9 mouse cellular contexts compared by ENCODE assay signal in the genomic region with DNA sequence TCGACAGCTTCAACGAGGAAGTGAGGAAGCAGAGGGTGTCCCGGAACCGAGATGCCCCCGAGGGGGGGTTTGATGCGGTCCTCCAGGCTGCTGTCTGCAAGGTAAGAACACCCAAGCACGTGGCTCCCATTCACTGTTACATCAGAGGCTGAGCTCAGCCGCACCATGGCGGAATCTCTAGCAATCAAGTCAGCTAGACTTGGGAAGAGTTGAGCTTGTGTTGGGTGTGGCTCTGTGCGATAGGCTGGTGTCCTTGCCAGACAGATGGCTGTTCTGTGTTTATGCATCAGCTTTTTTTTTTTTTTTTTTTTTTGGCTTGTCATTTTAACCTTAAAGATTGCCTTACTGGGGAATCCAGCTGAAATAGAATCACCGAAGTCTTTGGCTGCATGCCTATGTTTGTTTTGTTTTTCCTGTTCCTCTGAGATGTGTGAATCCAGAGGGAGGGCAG. TPM values are rescaled to one million over a fixed set of nuclear protein-coding genes. Genes with fewer than 3 reads are reported as not detected.
DNase-seq lines count a peak whose midpoint lies in the region; ATAC-seq lines count a peak whose summit lies in the region.
"Had no signal": no experiment of that assay in that cellular context is flagged by ENCODE, and none has a peak within 500 bp of the region (broad histone marks: within the 10 kb centered on the region; RNA-seq: fewer than 3 reads in every experiment).

No protein-coding gene starts in this region.

- no peaks in the 10 kb centered on the region for H3K27me3 ChIP-seq in embryonic facial prominence, embryonic 10.5 days (replicated peaks; ENCODE audit: low read depth, poor library complexity, severe bottlenecking)
- H3K27me3 ChIP-seq in neural tube, embryonic 15.5 days (replicated peaks) = no peaks in the 10 kb centered on the region

- H3K4me2 ChIP-seq in neural tube, embryonic 15.5 days = no peak overlapping the region
- H3K4me2 ChIP-seq: liver, embryonic 11.5 days had no signal

- no peaks in the 10 kb centered on the region for H3K9me3 ChIP-seq in embryonic facial prominence, embryonic 10.5 days
- no peaks in the 10 kb centered on the region for H3K9me3 ChIP-seq in neural tube, embryonic 15.5 days (replicated peaks)

- H3K27ac ChIP-seq in embryonic facial prominence, embryonic 10.5 days (replicated peaks) = peak overlapping the region; percentile 44; the same call in 1 of the 2 replicates
- H3K27ac ChIP-seq in neural tube, embryonic 15.5 days (replicated peaks) = no peak overlapping the region

- ATAC-seq in neural tube, embryonic 15.5 days (ENCODE audit: low FRiP score) = no peak

- peak; percentile 33 for DNase-seq in adrenal gland, postnatal 14 days
- DNase-seq in adrenal gland, adult 18-20 months (ENCODE audit: low spot score in 2 of 2) = no peak
- DNase-seq in A20 (ENCODE audit: low read depth, low spot score) = peak; percentile 13
- no peak for DNase-seq in embryonic facial prominence, embryonic 10.5 days (ENCODE audit: low spot score)
- peak; percentile 33 to 48 for DNase-seq in lung, postnatal 4 days
- no peak for DNase-seq in cerebellum, adult 9-11 months
- no peak for DNase-seq in gastrocnemius, postnatal 36 days

- intact Hi-C loops in gastrocnemius, postnatal 36 days (cut with DNase I) = loop anchor here (10.0 kb wide), 1 partner anchor 50 kb away; no protein-coding TSS in a partner anchor

- 76% methylated on average over 11 of the region's 11 CpGs for WGBS in embryonic facial prominence, embryonic 10.5 days
- WGBS in neural tube, embryonic 15.5 days = 86% methylated on average over 11 of the region's 11 CpGs

- H3K4me3 ChIP-seq in embryonic facial prominence, embryonic 10.5 days = no peak overlapping the region
- H3K4me3 ChIP-seq in neural tube, embryonic 15.5 days (replicated peaks) = no peak overlapping the region

- no peak overlapping the region for H3K9ac ChIP-seq in neural tube, embryonic 15.5 days (replicated peaks)

- peaks cover 23% of the 10 kb centered on the region for H3K36me3 ChIP-seq in embryonic facial prominence, embryonic 10.5 days (replicated peaks)
- H3K36me3 ChIP-seq in neural tube, embryonic 15.5 days = no peaks in the 10 kb centered on the region

- H3K4me1 ChIP-seq in embryonic facial prominence, embryonic 10.5 days = peaks cover 77% of the 10 kb centered on the region
- H3K4me1 ChIP-seq in neural tube, embryonic 15.5 days = peaks cover 18% of the 10 kb centered on the region

RNA-seq across cellular contexts. Expression of gene Itgb5, which starts 55.6 kb away (rescaled TPM):
- 103 and 118 TPM in 2 replicates for total RNA-seq in adrenal gland, postnatal 14 days (2021)
- 100 to 1,000 TPM; 146 to 187 TPM for total RNA-seq in adrenal gland, adult 18-20 months (2021)
- 62.1 and 64.1 TPM in 2 replicates for polyA plus RNA-seq in embryonic facial prominence, embryonic 10.5 days (2016; fragmentation: Nextera tagmentation; extraction: Ambion mirVana)
- polyA plus RNA-seq in neural tube, embryonic 15.5 days (2015; fragmentation: Nextera tagmentation; extraction: Ambion mirVana) = 19.2 and 20.1 TPM in 2 replicates
- 10 to 100 TPM; 47.5 to 51.9 TPM for total RNA-seq in gastrocnemius, postnatal 36 days (2021)

Comparison
In these comparisons a context has a peak if more than half of its experiments do, and no peak if none do; other contexts are left out.
1. DNase-seq: peak in adrenal gland, postnatal 14 days (single experiment), A20 (single experiment) and lung, postnatal 4 days (2 of 2); none in adrenal gland, adult 18-20 months (0 of 2), embryonic facial prominence, embryonic 10.5 days (single experiment), cerebellum, adult 9-11 months (single experiment) and gastrocnemius, postnatal 36 days (0 of 2).